Mouse (Mus musculus) G1E (cell line): ENCODE results near the gene Orm3.

Experiments used
- CTCF ChIP-seq: IDR thresholded peaks from 2 replicates; pipeline ENCODE4 v1.5.1; 2012; ENCODE audit warnings: low read depth, low read length, inconsistent platforms, mixed read lengths
- POLR2AphosphoS5 ChIP-seq: IDR thresholded peaks from 2 replicates; pipeline ENCODE4 v1.6.1; 2012; ENCODE audit warnings: low read depth, low read length, inconsistent platforms; ENCODE audit not compliant: insufficient replicate concordance
- TAL1 ChIP-seq: conservative IDR thresholded peaks from 2 replicates; pipeline ENCODE4 v1.6.1; 2012; ENCODE audit warnings: low read depth, low read length, inconsistent platforms, mixed read lengths

DNA sequence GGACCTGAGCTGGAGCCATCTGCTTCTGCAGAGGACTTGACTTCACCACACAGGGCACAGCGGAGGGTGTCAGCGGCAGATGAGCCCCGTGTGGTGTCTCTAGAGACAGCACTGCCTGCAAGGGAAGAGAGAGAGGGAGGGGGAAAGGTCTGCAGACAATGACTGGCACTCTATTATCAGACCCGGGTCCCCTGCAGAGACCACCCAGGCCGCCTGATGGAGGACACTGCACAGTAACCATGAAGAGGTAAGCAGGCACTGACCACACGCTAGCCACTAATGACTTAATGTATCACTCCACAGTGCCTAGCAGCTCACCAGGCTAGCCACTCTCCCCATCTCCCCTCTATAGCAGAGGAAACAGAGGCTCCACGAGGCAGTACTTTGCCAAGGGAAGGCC, 14.9 kb downstream of the Orm3 start:
- TF ChIP-seq TAL1 (no peak), CTCF (no peak), POLR2AphosphoS5 (no peak)
